Mouse (Mus musculus): Measurements from ENCODE around the gene Tcf23.

- TF ChIP-seq CTCF (IDR thresholded peaks at IDR 0.05; ENCODE audit: low read depth), result no peak
- TF ChIP-seq EP300 (IDR thresholded peaks at IDR 0.05; ENCODE audit: low read depth), result no peak
Observed at GRCm38 (mm10) chr5:30919831-30920614, 48.4 kb upstream of the Tcf23 start.

Measured in liver, embryonic 14.5 days (tissue).